Mouse (Mus musculus) CH12.LX (cell line): ENCODE measurements around the gene Pde6d. TPM values are rescaled to one million over a fixed set of nuclear protein-coding genes. Genes with fewer than 3 reads are reported as not detected.
A peak's percentile ranks its signal among the peaks of the same experiment; 100 is the strongest.

Experiments
- DNase-seq: peaks from one replicate; pipeline ENCODE4 v3.0.0-alpha.2; 2013; ENCODE audit errors: extremely low read depth
- H3K27ac ChIP-seq: 2 replicates; pipeline ENCODE4 v1.5.1; 2012; ENCODE audit warnings: low read depth, mild to moderate bottlenecking, control low read depth, moderate library complexity; ENCODE audit not compliant: insufficient read depth
- H3K27me3 ChIP-seq: replicated peaks from 2 replicates; pipeline ENCODE3; 2012; ENCODE audit warnings: inconsistent platforms
- H3K36me3 ChIP-seq, 2 experiments: replicated peaks in 1 of 2; 2 replicates each; pipeline versions ENCODE3 to v1.6.1; 2012; ENCODE audit warnings: inconsistent platforms in 1 of 2, low read length in 1 of 2, mild to moderate bottlenecking in 1 of 2, mixed read lengths in 1 of 2, moderate library complexity in 1 of 2; ENCODE audit not compliant: control insufficient read depth in 1 of 2, insufficient read depth in 1 of 2
- H3K4me1 ChIP-seq, 2 experiments: 2 replicates each; pipeline ENCODE4 v1.6.1; 2012; ENCODE audit warnings: inconsistent platforms in 1 of 2, moderate library complexity in 1 of 2; ENCODE audit not compliant: insufficient read depth in 2 of 2, control insufficient read depth in 1 of 2
- H3K4me2 ChIP-seq: 2 replicates; pipeline ENCODE4 v1.6.1; 2012; ENCODE audit warnings: low read depth, mild to moderate bottlenecking, control low read depth; ENCODE audit not compliant: poor library complexity, insufficient read depth, severe bottlenecking
- H3K4me3 ChIP-seq, 3 experiments: fragments of 150-350 bp in 1 of 3; sonication (generic) in 1 of 3; replicated peaks in 1 of 3; 2 replicates each; pipeline versions ENCODE3 to v1.5.1; 2011 to 2012; ENCODE audit warnings: low read depth in 2 of 3, low read length in 2 of 3, mild to moderate bottlenecking in 2 of 3, moderate library complexity in 2 of 3, control low read depth in 1 of 3, improper control_type of control experiment in 1 of 3, inconsistent platforms in 1 of 3, mixed read lengths in 1 of 3; ENCODE audit not compliant: poor library complexity in 1 of 3
- H3K79me2 ChIP-seq: replicated peaks from 2 replicates; pipeline ENCODE4 v1.6.1; 2012; ENCODE audit warnings: mild to moderate bottlenecking, moderate library complexity; ENCODE audit not compliant: control insufficient read depth, poor library complexity, insufficient read depth, severe bottlenecking; ENCODE audit errors: extremely low read depth
- H3K9ac ChIP-seq: 2 replicates; pipeline ENCODE4 v1.6.1; 2012; ENCODE audit warnings: low read depth, mild to moderate bottlenecking, control low read depth, moderate library complexity; ENCODE audit not compliant: insufficient read depth
- H3K9me3 ChIP-seq: replicated peaks from 2 replicates; pipeline ENCODE3; 2012; ENCODE audit warnings: low read length, inconsistent platforms, mixed read lengths
- CHD2 ChIP-seq: IDR thresholded peaks from 2 replicates; pipeline ENCODE4 v1.6.1; 2011; ENCODE audit warnings: low read length, improper control_type of control experiment
- CTCF ChIP-seq, 2 experiments: IDR thresholded peaks in 1 of 2; conservative IDR thresholded peaks in 1 of 2; 2 replicates each; pipeline ENCODE4 v1.5.1; 2011 to 2012; ENCODE audit warnings: low read depth in 2 of 2, low read length in 2 of 2, improper control_type of control experiment in 1 of 2, inconsistent platforms in 1 of 2, mild to moderate bottlenecking in 1 of 2, moderate library complexity in 1 of 2
- E2F4 ChIP-seq: IDR thresholded peaks from 2 replicates; pipeline ENCODE4 v1.6.1; 2011; ENCODE audit warnings: low read depth, low read length, improper control_type of control experiment; ENCODE audit not compliant: insufficient replicate concordance
- ELF1 ChIP-seq: IDR thresholded peaks from 2 replicates; pipeline ENCODE4 v1.6.1; 2014; ENCODE audit warnings: low read depth, mild to moderate bottlenecking, inconsistent platforms, low read length, improper control_type of control experiment
- EP300 ChIP-seq: IDR thresholded peaks from 2 replicates; pipeline ENCODE4 v1.6.1; 2011; ENCODE audit warnings: low read length, improper control_type of control experiment
- ETS1 ChIP-seq: conservative IDR thresholded peaks from 2 replicates; pipeline ENCODE4 v1.6.1; 2012; ENCODE audit warnings: low read depth, mild to moderate bottlenecking, inconsistent platforms, low read length, improper control_type of control experiment, moderate library complexity
- HCFC1 ChIP-seq: IDR thresholded peaks from 2 replicates; pipeline ENCODE4 v1.6.1; 2012; ENCODE audit warnings: low read depth, mild to moderate bottlenecking, inconsistent platforms, low read length, improper control_type of control experiment
- JUN ChIP-seq: IDR thresholded peaks from 2 replicates; pipeline ENCODE4 v1.6.1; 2011; ENCODE audit warnings: low read depth, mild to moderate bottlenecking, low read length, improper control_type of control experiment, moderate library complexity; ENCODE audit not compliant: insufficient read depth
- JUND ChIP-seq: conservative IDR thresholded peaks from 2 replicates; pipeline ENCODE4 v1.6.1; 2011; ENCODE audit warnings: low read depth, low read length, improper control_type of control experiment
- KAT2A ChIP-seq: IDR thresholded peaks from 2 replicates; pipeline ENCODE4 v1.6.1; 2012; ENCODE audit warnings: low read length, improper control_type of control experiment, inconsistent platforms; ENCODE audit not compliant: insufficient replicate concordance
- MAFK ChIP-seq: IDR thresholded peaks from 2 replicates; pipeline ENCODE4 v1.6.1; 2011; ENCODE audit warnings: low read length, improper control_type of control experiment; ENCODE audit not compliant: insufficient replicate concordance
- MXI1 ChIP-seq: IDR thresholded peaks from 2 replicates; pipeline ENCODE4 v1.6.1; 2011; ENCODE audit warnings: mild to moderate bottlenecking, low read depth, low read length, improper control_type of control experiment
- NELFE ChIP-seq: IDR thresholded peaks from 2 replicates; pipeline ENCODE4 v1.6.1; 2011; ENCODE audit warnings: low read depth, low read length, improper control_type of control experiment
- NRF1 ChIP-seq: IDR thresholded peaks from 2 replicates; pipeline ENCODE4 v1.6.1; 2014; ENCODE audit warnings: low read depth, mild to moderate bottlenecking, inconsistent platforms, low read length, improper control_type of control experiment, moderate library complexity
- POLR2A ChIP-seq: IDR thresholded peaks from 2 replicates; pipeline ENCODE4 v1.6.1; 2011; ENCODE audit warnings: low read depth, mild to moderate bottlenecking, improper control_type of control experiment, low read length
- TBP ChIP-seq: conservative IDR thresholded peaks from 2 replicates; pipeline ENCODE4 v1.6.1; 2011; ENCODE audit warnings: low read depth, low read length, improper control_type of control experiment
- UBTF ChIP-seq: IDR thresholded peaks from 2 replicates; pipeline ENCODE4 v1.6.1; 2012; ENCODE audit warnings: low read depth, mild to moderate bottlenecking, inconsistent platforms, low read length, improper control_type of control experiment, moderate library complexity
- USF2 ChIP-seq: conservative IDR thresholded peaks from 2 replicates; pipeline ENCODE4 v1.6.1; 2011; ENCODE audit warnings: low read depth, low read length, improper control_type of control experiment
- ZC3H11A ChIP-seq: IDR thresholded peaks from 2 replicates; pipeline ENCODE4 v1.6.1; 2012; ENCODE audit warnings: low read depth, mild to moderate bottlenecking, inconsistent platforms, low read length, improper control_type of control experiment
- ZMIZ1 ChIP-seq: IDR thresholded peaks from 2 replicates; pipeline ENCODE4 v1.6.1; 2012; ENCODE audit warnings: low read depth, mild to moderate bottlenecking, inconsistent platforms, low read length, improper control_type of control experiment
- dilution Hi-C: fragments of 300-500 bp; cut with MboI; formaldehyde crosslinking; loops from 2 replicates; pipeline ENCODE4 v1.14.3; 2020; ENCODE audit warnings: low sequenced_read_pairs; ENCODE audit not compliant: extremely low pct_unique_long_range_greater_than_20kb, extremely low pct_ligation_motif_present
- in situ Hi-C: fragments of 300-500 bp; cut with MboI; formaldehyde crosslinking; loops from 3 replicates; pipeline ENCODE4 v1.14.3; 2019; ENCODE audit warnings: low sequenced_read_pairs, low pct_ligation_motif_present, low pct_unique_long_range_greater_than_20kb, mixed read lengths
- polyA plus RNA-seq: library from polyadenylated mRNA; unstranded; fragments of >175 nt; gene quantifications from 2 replicates; pipeline ENCODE4 v1.2.1, GENCODE M21; 2012; ENCODE audit warnings: low read depth; ENCODE audit not compliant: insufficient read length
- total RNA-seq, 2 experiments: library from RNA; depleted of rRNA; stranded (reverse); fragments of 300-350 nt in 1 of 2; fragments of >200 nt in 1 of 2; gene quantifications; 2 replicates each; pipeline ENCODE4 v1.2.3; 2012 to 2014

The Pde6d gene
- total and polyA plus RNA-seq, 3 experiments, result 7.1 to 23.2 (median 20.8) TPM

- Histone ChIP-seq H3K4me3 (no peak overlapping the region), H3K9ac (no peak overlapping the region)
- TF ChIP-seq ETS1, result no peak
- no peak for TF ChIP-seq ZC3H11A
- no peak for TF ChIP-seq NRF1
- TF ChIP-seq MXI1, result no peak
- TF ChIP-seq ELF1, result no peak
- no peak for TF ChIP-seq CHD2
- TF ChIP-seq E2F4, result no peak
- no peak for TF ChIP-seq EP300
- TF ChIP-seq CTCF (conservative IDR thresholded peaks at IDR 0.05 in 1 of 2, IDR thresholded peaks at IDR 0.05 in 1 of 2; ENCODE audit: low read depth in 2 of 2, low read length in 2 of 2), result no peak
- no peak for TF ChIP-seq TBP
- no peak for TF ChIP-seq JUN
- no peak for TF ChIP-seq JUND
- TF ChIP-seq HCFC1, result no peak
- TF ChIP-seq NELFE, result no peak
- no peak for TF ChIP-seq UBTF
- TF ChIP-seq MAFK, result no peak
- no peak for TF ChIP-seq USF2
- TF ChIP-seq ZMIZ1, result no peak
- TF ChIP-seq KAT2A, result no peak
- TF ChIP-seq, all 38 proteins: peak for 0
- Histone ChIP-seq H3K4me2 (no peak overlapping the region), H3K9me3 (no peaks in the 10 kb centered on the region), H3K36me3 (peaks cover 0 to 19% of the 10 kb centered on the region in 2 experiments), H3K27me3 (no peaks in the 10 kb centered on the region), H3K4me1 (no peaks in the 10 kb centered on the region), H3K79me2 (no peaks in the 10 kb centered on the region), H3K27ac (no peak overlapping the region)
- dilution Hi-C loops (no loop called here), in situ Hi-C loops (no loop called here)
- no peak for DNase-seq
Observed at GRCm38 (mm10) chr1:86571381-86571780, 11.0 kb downstream of the Pde6d start.

GRCm38 (mm10) chr1:86569292-86569860, 13.1 kb downstream of the Pde6d start:
- Histone ChIP-seq H3K4me2 (no peak overlapping the region), H3K9me3 (no peaks in the 10 kb centered on the region), H3K4me3 (no peak overlapping the region), H3K36me3 (peaks cover 0 to 19% of the 10 kb centered on the region in 2 experiments), H3K27ac (no peak overlapping the region), H3K9ac (no peak overlapping the region), H3K27me3 (no peaks in the 10 kb centered on the region), H3K79me2 (no peaks in the 10 kb centered on the region), H3K4me1 (no peaks in the 10 kb centered on the region)
- dilution Hi-C loops (no loop called here), in situ Hi-C loops (no loop called here)
- DNase-seq, result no peak
- TF ChIP-seq USF2, result no peak
- no peak for TF ChIP-seq POLR2A
- TF ChIP-seq ZMIZ1, result no peak
- TF ChIP-seq MAFK, result 0 out of 2 replicates have a peak, but pooled peaks have one; percentile 52
- no peak for TF ChIP-seq ETS1
- TF ChIP-seq, all 38 proteins: peak for 1
